Mouse (Mus musculus): ENCODE results near the gene Cdh13. TPM values are rescaled to one million over a fixed set of nuclear protein-coding genes. Genes with fewer than 3 reads are reported as not detected.
A peak's percentile ranks its signal among the peaks of the same experiment; 100 is the strongest.

The Cdh13 gene
- polyA plus RNA-seq, 1 experiment from 2014 or later = 101 TPM

GRCm38 (mm10) chr8:118289091-118289490 lies 5.6 kb downstream of the Cdh13 start:
- DNase-seq (ENCODE audit: low spot score) (no peak), ATAC-seq (no peak)
- H3K27ac ChIP-seq (ENCODE audit: low read depth, low read length) = no peak overlapping the region
- H3K4me1 ChIP-seq (ENCODE audit: control insufficient read depth, insufficient read depth, low read length) = peaks cover 7% of the 10 kb centered on the region
- H3K36me3 ChIP-seq (ENCODE audit: control insufficient read depth, insufficient read depth, low read length) = no peaks in the 10 kb centered on the region
- no peak overlapping the region for H3K4me3 ChIP-seq (ENCODE audit: low read depth, low read length)
- H3K9ac ChIP-seq (ENCODE audit: low read length) = no peak overlapping the region
- H3K27me3 ChIP-seq (replicated peaks; ENCODE audit: control insufficient read depth, insufficient read depth, low read length) = no peaks in the 10 kb centered on the region
- 90% methylated on average over 4 of the region's 4 CpGs for WGBS
- H3K9me3 ChIP-seq (replicated peaks; ENCODE audit: control insufficient read depth, low read length) = no peaks in the 10 kb centered on the region
- H3K4me2 ChIP-seq (ENCODE audit: low read length) = no peak overlapping the region

- Histone ChIP-seq H3K9me3 (replicated peaks; ENCODE audit: control insufficient read depth, low read length) (no peaks in the 10 kb centered on the region), H3K36me3 (ENCODE audit: control insufficient read depth, insufficient read depth, low read length) (no peaks in the 10 kb centered on the region), H3K4me1 (ENCODE audit: control insufficient read depth, insufficient read depth, low read length) (peaks cover 6% of the 10 kb centered on the region), H3K27me3 (replicated peaks; ENCODE audit: control insufficient read depth, insufficient read depth, low read length) (no peaks in the 10 kb centered on the region), H3K27ac (ENCODE audit: low read depth, low read length) (no peak overlapping the region), H3K4me2 (ENCODE audit: low read length) (no peak overlapping the region), H3K9ac (ENCODE audit: low read length) (no peak overlapping the region), H3K4me3 (ENCODE audit: low read depth, low read length) (no peak overlapping the region)
- ATAC-seq = no peak
- 89% methylated on average over 7 of the region's 7 CpGs for WGBS
- DNase-seq (ENCODE audit: low spot score) = no peak
Measured at GRCm38 (mm10) chr8:118289525-118289924, 6.0 kb downstream of the Cdh13 start.

GRCm38 (mm10) chr8:118290266-118290665 lies 6.7 kb downstream of the Cdh13 start:
- peaks cover 5% of the 10 kb centered on the region for H3K4me1 ChIP-seq (ENCODE audit: control insufficient read depth, insufficient read depth, low read length)
- H3K4me3 ChIP-seq (ENCODE audit: low read depth, low read length) = no peak overlapping the region
- H3K27ac ChIP-seq (ENCODE audit: low read depth, low read length) = no peak overlapping the region
- no peaks in the 10 kb centered on the region for H3K36me3 ChIP-seq (ENCODE audit: control insufficient read depth, insufficient read depth, low read length)
- H3K9ac ChIP-seq (ENCODE audit: low read length) = no peak overlapping the region
- DNase-seq (ENCODE audit: low spot score) (no peak), ATAC-seq (no peak)
- H3K27me3 ChIP-seq (replicated peaks; ENCODE audit: control insufficient read depth, insufficient read depth, low read length) = no peaks in the 10 kb centered on the region
- 59% methylated on average over 6 of the region's 6 CpGs for WGBS
- H3K9me3 ChIP-seq (replicated peaks; ENCODE audit: control insufficient read depth, low read length) = no peaks in the 10 kb centered on the region
- no peak overlapping the region for H3K4me2 ChIP-seq (ENCODE audit: low read length)

- no peaks in the 10 kb centered on the region for H3K27me3 ChIP-seq (replicated peaks; ENCODE audit: control insufficient read depth, insufficient read depth, low read length)
- H3K4me1 ChIP-seq (ENCODE audit: control insufficient read depth, insufficient read depth, low read length) = no peaks in the 10 kb centered on the region
- no peak overlapping the region for H3K27ac ChIP-seq (ENCODE audit: low read depth, low read length)
- H3K4me3 ChIP-seq (ENCODE audit: low read depth, low read length) = no peak overlapping the region
- H3K9me3 ChIP-seq (replicated peaks; ENCODE audit: control insufficient read depth, low read length) = no peaks in the 10 kb centered on the region
- H3K4me2 ChIP-seq (ENCODE audit: low read length) = no peak overlapping the region
- H3K36me3 ChIP-seq (ENCODE audit: control insufficient read depth, insufficient read depth, low read length) = no peaks in the 10 kb centered on the region
- DNase-seq (ENCODE audit: low spot score) = no peak
- 95% methylated on average over 5 of the region's 5 CpGs for WGBS
- no peak for ATAC-seq
- H3K9ac ChIP-seq (ENCODE audit: low read length) = no peak overlapping the region
Measured at GRCm38 (mm10) chr8:118296477-118296876, 12.9 kb downstream of the Cdh13 start.

GRCm38 (mm10) chr8:118306957-118307356 lies 23.4 kb downstream of the Cdh13 start:
- H3K36me3 ChIP-seq (ENCODE audit: control insufficient read depth, insufficient read depth, low read length) = no peaks in the 10 kb centered on the region
- H3K27ac ChIP-seq (ENCODE audit: low read depth, low read length) = no peak overlapping the region
- H3K27me3 ChIP-seq (replicated peaks; ENCODE audit: control insufficient read depth, insufficient read depth, low read length) = no peaks in the 10 kb centered on the region
- 15% methylated on average over 10 of the region's 10 CpGs for WGBS
- H3K4me1 ChIP-seq (ENCODE audit: control insufficient read depth, insufficient read depth, low read length) = no peaks in the 10 kb centered on the region
- H3K4me3 ChIP-seq (ENCODE audit: low read depth, low read length) = no peak overlapping the region
- H3K9me3 ChIP-seq (replicated peaks; ENCODE audit: control insufficient read depth, low read length) = no peaks in the 10 kb centered on the region
- ATAC-seq (no peak), DNase-seq (ENCODE audit: low spot score) (peak; percentile 52)
- no peak overlapping the region for H3K4me2 ChIP-seq (ENCODE audit: low read length)
- H3K9ac ChIP-seq (ENCODE audit: low read length) = no peak overlapping the region

- WGBS = 71% methylated on average over 3 of the region's 3 CpGs
- no peak overlapping the region for H3K27ac ChIP-seq (ENCODE audit: low read depth, low read length)
Measured at GRCm38 (mm10) chr8:118309106-118309505, 25.6 kb downstream of the Cdh13 start.

GRCm38 (mm10) chr8:118313426-118314187 lies 30.1 kb downstream of the Cdh13 start:
- Histone ChIP-seq H3K4me3 (ENCODE audit: low read depth, low read length) (no peak overlapping the region), H3K27ac (ENCODE audit: low read depth, low read length) (no peak overlapping the region), H3K9me3 (replicated peaks; ENCODE audit: control insufficient read depth, low read length) (no peaks in the 10 kb centered on the region), H3K36me3 (ENCODE audit: control insufficient read depth, insufficient read depth, low read length) (no peaks in the 10 kb centered on the region), H3K9ac (ENCODE audit: low read length) (no peak overlapping the region), H3K4me2 (ENCODE audit: low read length) (no peak overlapping the region), H3K27me3 (replicated peaks; ENCODE audit: control insufficient read depth, insufficient read depth, low read length) (no peaks in the 10 kb centered on the region), H3K4me1 (ENCODE audit: control insufficient read depth, insufficient read depth, low read length) (no peaks in the 10 kb centered on the region)
- ATAC-seq (no peak), DNase-seq (ENCODE audit: low spot score) (peak; percentile 44)
- 81% methylated on average over 17 of the region's 17 CpGs for WGBS

More at GRCm38 (mm10) chr8:118309106-118309505, 25.6 kb downstream of the Cdh13 start:
- ATAC-seq = no peak
- DNase-seq (ENCODE audit: low spot score) = no peak
- Histone ChIP-seq H3K4me3 (ENCODE audit: low read depth, low read length) (no peak overlapping the region), H3K36me3 (ENCODE audit: control insufficient read depth, insufficient read depth, low read length) (no peaks in the 10 kb centered on the region), H3K4me2 (ENCODE audit: low read length) (no peak overlapping the region), H3K4me1 (ENCODE audit: control insufficient read depth, insufficient read depth, low read length) (no peaks in the 10 kb centered on the region), H3K9ac (ENCODE audit: low read length) (no peak overlapping the region), H3K9me3 (replicated peaks; ENCODE audit: control insufficient read depth, low read length) (no peaks in the 10 kb centered on the region), H3K27me3 (replicated peaks; ENCODE audit: control insufficient read depth, insufficient read depth, low read length) (no peaks in the 10 kb centered on the region)

- Histone ChIP-seq H3K4me3 (ENCODE audit: low read depth, low read length) (no peak overlapping the region), H3K4me2 (ENCODE audit: low read length) (no peak overlapping the region), H3K27ac (ENCODE audit: low read depth, low read length) (no peak overlapping the region), H3K27me3 (replicated peaks; ENCODE audit: control insufficient read depth, insufficient read depth, low read length) (no peaks in the 10 kb centered on the region), H3K36me3 (ENCODE audit: control insufficient read depth, insufficient read depth, low read length) (no peaks in the 10 kb centered on the region), H3K4me1 (ENCODE audit: control insufficient read depth, insufficient read depth, low read length) (no peaks in the 10 kb centered on the region), H3K9ac (ENCODE audit: low read length) (no peak overlapping the region), H3K9me3 (replicated peaks; ENCODE audit: control insufficient read depth, low read length) (no peaks in the 10 kb centered on the region)
- WGBS = 91% methylated on average over 6 of the region's 6 CpGs
- no peak for DNase-seq (ENCODE audit: low spot score)
- no peak for ATAC-seq
Measured at GRCm38 (mm10) chr8:118314188-118314563, 30.6 kb downstream of the Cdh13 start.

- 70% methylated on average over 7 of the region's 7 CpGs for WGBS
Measured at GRCm38 (mm10) chr8:118314932-118315331, 31.4 kb downstream of the Cdh13 start.

More at GRCm38 (mm10) chr8:118314932-118315331, 31.4 kb downstream of the Cdh13 start:
- no peaks in the 10 kb centered on the region for H3K4me1 ChIP-seq (ENCODE audit: control insufficient read depth, insufficient read depth, low read length)
- DNase-seq (ENCODE audit: low spot score) = no peak
- no peak for ATAC-seq
- no peaks in the 10 kb centered on the region for H3K36me3 ChIP-seq (ENCODE audit: control insufficient read depth, insufficient read depth, low read length)
- no peak overlapping the region for H3K4me2 ChIP-seq (ENCODE audit: low read length)
- no peak overlapping the region for H3K27ac ChIP-seq (ENCODE audit: low read depth, low read length)
- H3K9ac ChIP-seq (ENCODE audit: low read length) = no peak overlapping the region
- H3K27me3 ChIP-seq (replicated peaks; ENCODE audit: control insufficient read depth, insufficient read depth, low read length) = no peaks in the 10 kb centered on the region
- no peaks in the 10 kb centered on the region for H3K9me3 ChIP-seq (replicated peaks; ENCODE audit: control insufficient read depth, low read length)
- H3K4me3 ChIP-seq (ENCODE audit: low read depth, low read length) = no peak overlapping the region

Measured in forebrain, embryonic 14.5 days (tissue).